In the genomic region with DNA sequence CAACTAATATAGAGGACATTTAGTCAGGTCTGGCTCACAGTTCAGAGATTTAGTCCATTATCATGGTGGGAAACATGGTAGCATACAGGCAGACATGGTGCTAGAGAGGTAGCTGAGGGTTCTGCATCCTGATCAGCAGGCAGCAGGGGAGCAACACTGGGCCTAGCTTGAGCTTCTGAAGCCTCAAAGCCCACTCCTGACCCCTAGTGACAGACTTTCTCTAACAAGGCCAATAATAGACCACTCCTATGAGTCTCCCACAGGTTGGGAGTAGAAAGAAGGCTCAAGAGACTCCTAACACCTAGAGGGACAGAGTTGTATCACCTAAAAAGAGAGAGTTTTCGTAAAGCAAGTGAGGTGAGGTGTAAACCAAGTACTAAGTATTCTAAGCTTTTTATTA, we compare ENCODE assay signal across 26 mouse cellular contexts. TPM values are rescaled to one million over a fixed set of nuclear protein-coding genes. Genes with fewer than 3 reads are reported as not detected.
DNase-seq lines count a peak whose midpoint lies in the region; ATAC-seq and TF ChIP-seq lines count a peak whose summit lies in the region.
"Had no signal": no experiment of that assay in that cellular context is flagged by ENCODE, and none has a peak within 500 bp of the region (broad histone marks: within the 10 kb centered on the region; RNA-seq: fewer than 3 reads in every experiment).

No protein-coding gene starts in this region.

- H3K79me2 ChIP-seq in heart, adult 2 months (replicated peaks; ENCODE audit: control insufficient read depth, insufficient read depth, low read length), result no peaks in the 10 kb centered on the region

- TF ChIP-seq POLR2A in heart, adult 2 months (IDR thresholded peaks at IDR 0.05; ENCODE audit: insufficient read depth, low read depth, low read length), result no peak

- no peaks in the 10 kb centered on the region for H3K4me1 ChIP-seq in intestine, postnatal 0 days (replicated peaks; ENCODE audit: control insufficient read depth, insufficient read depth, low read length)
- 0 out of 2 replicates have a peak, but pooled peaks cover 10% of the 10 kb centered on the region for H3K4me1 ChIP-seq in intestine, embryonic 15.5 days (replicated peaks)
- peaks cover 5% of the 10 kb centered on the region for H3K4me1 ChIP-seq in heart, adult 2 months (ENCODE audit: control insufficient read depth, insufficient read depth, low read length)
- H3K4me1 ChIP-seq: limb, embryonic 12.5 days had no signal

- no peaks in the 10 kb centered on the region for H3K9me3 ChIP-seq in intestine, postnatal 0 days (ENCODE audit: control insufficient read depth)
- H3K9me3 ChIP-seq in intestine, embryonic 15.5 days, result no peaks in the 10 kb centered on the region
- H3K9me3 ChIP-seq: forebrain, embryonic 13.5 days; heart, embryonic 13.5 days; limb, embryonic 12.5 days had no signal

- H3K27me3 ChIP-seq in intestine, postnatal 0 days (replicated peaks; ENCODE audit: control insufficient read depth, insufficient read depth, low read length), result no peaks in the 10 kb centered on the region
- H3K27me3 ChIP-seq in intestine, embryonic 15.5 days (replicated peaks), result no peaks in the 10 kb centered on the region
- no peaks in the 10 kb centered on the region for H3K27me3 ChIP-seq in heart, adult 2 months (ENCODE audit: control insufficient read depth, insufficient read depth, low read length)
- H3K27me3 ChIP-seq: forebrain, embryonic 13.5 days had no signal

- no peak overlapping the region for H3K4me2 ChIP-seq in intestine, postnatal 0 days (replicated peaks; ENCODE audit: low read depth)
- no peak overlapping the region for H3K4me2 ChIP-seq in intestine, embryonic 15.5 days (replicated peaks)
- H3K4me2 ChIP-seq: forebrain, embryonic 13.5 days; heart, embryonic 13.5 days; limb, embryonic 12.5 days; liver, embryonic 11.5 days had no signal

- H3K9ac ChIP-seq in intestine, postnatal 0 days (ENCODE audit: low read depth, low read length), result no peak overlapping the region
- H3K9ac ChIP-seq in intestine, embryonic 15.5 days, result no peak overlapping the region
- no peak overlapping the region for H3K9ac ChIP-seq in heart, adult 2 months (ENCODE audit: low read depth, low read length)
- H3K9ac ChIP-seq: forebrain, embryonic 13.5 days; heart, embryonic 13.5 days; limb, embryonic 12.5 days had no signal

- no peaks in the 10 kb centered on the region for H3K36me3 ChIP-seq in intestine, postnatal 0 days (ENCODE audit: control insufficient read depth, insufficient read depth)
- H3K36me3 ChIP-seq in intestine, embryonic 15.5 days, result no peaks in the 10 kb centered on the region
- H3K36me3 ChIP-seq in heart, adult 2 months (ENCODE audit: control insufficient read depth, insufficient read depth, low read length), result no peaks in the 10 kb centered on the region
- H3K36me3 ChIP-seq: heart, embryonic 13.5 days; limb, embryonic 12.5 days had no signal

- H3K27ac ChIP-seq in intestine, postnatal 0 days (ENCODE audit: low read depth, low read length), result no peak overlapping the region
- H3K27ac ChIP-seq in intestine, embryonic 15.5 days, result no peak overlapping the region
- H3K27ac ChIP-seq in heart, adult 2 months, result no peak overlapping the region
- H3K27ac ChIP-seq: forebrain, embryonic 13.5 days; heart, embryonic 13.5 days; limb, embryonic 12.5 days; macrophage had no signal

- DNase-seq in embryo, embryonic 10 days (ENCODE audit: low spot score), result peak; percentile 12
- no peak for DNase-seq in embryo, embryonic 9.5 days (ENCODE audit: extremely low spot score)
- peak; percentile 9 for DNase-seq in retina, embryonic 14.5 days (ENCODE audit: low spot score)
- no peak for DNase-seq in retina, postnatal 1 day
- DNase-seq in left cerebral cortex, adult 11 months (ENCODE audit: low spot score), result no peak
- no peak for DNase-seq in heart, adult 2 months
- DNase-seq: adrenal gland, postnatal 10 days; cerebellum, adult 8-10 months; cerebellum, postnatal 25 days; gastrocnemius, postnatal 25 days; heart, postnatal 14 days; kidney, adult 8-10 months; kidney, postnatal 10 days; layer of hippocampus, adult 9-11 months; lung, adult 2 months; lung, postnatal 10 days; midbrain, embryonic 14.5 days had no signal

- peak; percentile 20; the same call in 1 of the 2 replicates for TF ChIP-seq CTCF in intestine, postnatal 0 days (IDR thresholded peaks at IDR 0.05; ENCODE audit: low read depth)
- no peak for TF ChIP-seq CTCF in heart, adult 2 months (IDR thresholded peaks at IDR 0.05)

- ATAC-seq in intestine, postnatal 0 days, result no peak
- no peak for ATAC-seq in intestine, embryonic 15.5 days
- ATAC-seq: forebrain, embryonic 13.5 days; hindbrain, embryonic 16.5 days had no signal

- no peak for TF ChIP-seq EP300 in heart, adult 2 months (IDR thresholded peaks at IDR 0.05; ENCODE audit: insufficient read depth, low read depth, low read length)

- WGBS in intestine, postnatal 0 days, result 93% methylated on average over 1 of the region's 1 CpGs
- WGBS in intestine, embryonic 15.5 days, result 63% methylated on average over 1 of the region's 1 CpGs
- 80% methylated on average over 1 of the region's 1 CpGs for WGBS in heart, adult 2 months

- no peak overlapping the region for H3K4me3 ChIP-seq in intestine, postnatal 0 days (ENCODE audit: low read depth, low read length)
- no peak overlapping the region for H3K4me3 ChIP-seq in intestine, embryonic 15.5 days (replicated peaks)
- no peak overlapping the region for H3K4me3 ChIP-seq in heart, adult 2 months
- H3K4me3 ChIP-seq: erythroblast, embryonic 14.5 days; forebrain, embryonic 13.5 days; heart, embryonic 13.5 days; limb, embryonic 12.5 days had no signal

- intact Hi-C loops in heart, adult 2 months (cut with DNase I), result no loop called here

RNA-seq across cellular contexts. Expression of a gene that starts 4.6 kb away (rescaled TPM):
- 9.0 and 11.1 TPM in 2 replicates for polyA plus RNA-seq in intestine, postnatal 0 days (2015; fragmentation: Nextera tagmentation; extraction: Ambion mirVana)
- polyA plus RNA-seq in intestine, embryonic 15.5 days (2015; fragmentation: Nextera tagmentation; extraction: Ambion mirVana), result 9.9 and 12.3 TPM in 2 replicates
- 10 to 100 TPM; 12.4 to 13.4 TPM for total RNA-seq in heart, adult 2 months (2021)
- polyA plus RNA-seq in heart, adult 2 months (2012; rRNA removed), result 5.3 and 8.3 TPM in 2 replicates

RNA-seq across cellular contexts. Expression of a gene that starts 51.7 kb away (rescaled TPM):
- polyA plus RNA-seq in intestine, postnatal 0 days (2015; fragmentation: Nextera tagmentation; extraction: Ambion mirVana), result 14.5 and 16.0 TPM in 2 replicates
- 28.0 and 31.0 TPM in 2 replicates for polyA plus RNA-seq in intestine, embryonic 15.5 days (2015; fragmentation: Nextera tagmentation; extraction: Ambion mirVana)
- total RNA-seq in heart, adult 2 months (2021), result 10 to 100 TPM; 13.4 to 16.1 TPM
- 4.5 and 9.3 TPM in 2 replicates for polyA plus RNA-seq in heart, adult 2 months (2012; rRNA removed)

Comparison
In these comparisons a context has a peak if more than half of its experiments do, and no peak if none do; other contexts are left out.
1. DNase-seq: peak in embryo, embryonic 10 days (single experiment) and retina, embryonic 14.5 days (single experiment); none in embryo, embryonic 9.5 days (single experiment), retina, postnatal 1 day (single experiment), left cerebral cortex, adult 11 months (single experiment) and heart, adult 2 months (0 of 2).